Mouse (Mus musculus) lung, embryonic 15.5 days (tissue): ENCODE measurements around the gene Pop5. TPM values are rescaled to one million over a fixed set of nuclear protein-coding genes. Genes with fewer than 3 reads are reported as not detected.

Experiments used
- ATAC-seq: fragments of 200-750 bp; cut with Nextera tagmentation; 2 replicates; pipeline ENCODE4 v1.8.0; 2017; ENCODE audit warnings: moderate number of reproducible peaks, borderline replicate concordance; ENCODE audit not compliant: low FRiP score, low TSS enrichment; ENCODE audit errors: extremely low read depth
- H3K27ac ChIP-seq: fragments of 300-500 bp; sonication (generic); 2 replicates; pipeline ENCODE4 v1.5.1; 2015; ENCODE audit warnings: moderate library complexity, mild to moderate bottlenecking, inconsistent platforms
- H3K27me3 ChIP-seq: fragments of 300-500 bp; sonication (generic); 2 replicates; pipeline ENCODE4 v1.6.1; 2015; ENCODE audit warnings: inconsistent platforms
- H3K36me3 ChIP-seq: fragments of 300-500 bp; sonication (generic); 2 replicates; pipeline ENCODE4 v1.6.1; 2015; ENCODE audit warnings: inconsistent platforms
- H3K4me1 ChIP-seq: fragments of 300-500 bp; sonication (generic); 2 replicates; pipeline ENCODE4 v1.6.1; 2015; ENCODE audit warnings: inconsistent platforms
- H3K4me2 ChIP-seq: fragments of 300-500 bp; sonication (generic); 2 replicates; pipeline ENCODE4 v1.6.1; 2015; ENCODE audit warnings: inconsistent platforms, mild to moderate bottlenecking, moderate library complexity
- H3K4me3 ChIP-seq: fragments of 300-500 bp; sonication (generic); 2 replicates; pipeline ENCODE4 v1.5.1; 2015; ENCODE audit warnings: mild to moderate bottlenecking, inconsistent platforms
- H3K9ac ChIP-seq: fragments of 300-500 bp; sonication (generic); 2 replicates; pipeline ENCODE4 v1.6.1; 2015; ENCODE audit warnings: inconsistent platforms
- H3K9me3 ChIP-seq: fragments of 300-500 bp; sonication (generic); 2 replicates; pipeline ENCODE4 v1.6.1; 2016; ENCODE audit warnings: inconsistent platforms
- WGBS: fragments of 180-500 bp; shearing (Covaris S2); methylation state at CpG from one replicate; pipeline ENCODE4 v1.1.7; 2015; 5-methylcytosine and 5-hydroxymethylcytosine counted together
- polyA plus RNA-seq: library from polyadenylated mRNA; unstranded; fragments of >200 nt; fragmentation: Nextera tagmentation; extraction: Ambion mirVana; gene quantifications from 2 replicates; pipeline ENCODE4 v1.2.1, GENCODE M21; 2015

Pop5 gene
- polyA plus RNA-seq, 1 experiment from 2014 or later, result 112 TPM

GRCm38 (mm10) chr5:115280050-115280687 is 44.5 kb downstream of the Pop5 start:
- H3K9ac ChIP-seq, result peak overlapping the region; percentile 82
- ATAC-seq, result no peak; the same call in 1 of the 2 replicates
- peak overlapping the region; percentile 88 for H3K4me2 ChIP-seq
- H3K4me3 ChIP-seq, result peak overlapping the region; percentile 91
- peaks cover 6% of the 10 kb centered on the region; the same call in 1 of the 2 replicates for H3K4me1 ChIP-seq
- peaks cover 11% of the 10 kb centered on the region; the same call in 1 of the 2 replicates for H3K36me3 ChIP-seq
- no peak overlapping the region for H3K27ac ChIP-seq
- WGBS, result 3% methylated on average over 17 of the region's 17 CpGs
- H3K9me3 ChIP-seq, result no peaks in the 10 kb centered on the region
- H3K27me3 ChIP-seq, result no peaks in the 10 kb centered on the region

- Histone ChIP-seq H3K36me3 (peaks cover 18% of the 10 kb centered on the region), H3K9ac (no peak overlapping the region), H3K4me2 (no peak overlapping the region), H3K27ac (no peak overlapping the region), H3K4me1 (peaks cover 6% of the 10 kb centered on the region; the same call in 1 of the 2 replicates), H3K9me3 (no peaks in the 10 kb centered on the region), H3K4me3 (no peak overlapping the region), H3K27me3 (no peaks in the 10 kb centered on the region)
- no peak for ATAC-seq
- WGBS, result 89% methylated on average over 3 of the region's 3 CpGs
Measured at GRCm38 (mm10) chr5:115284735-115285134, 49.1 kb downstream of the Pop5 start.

GRCm38 (mm10) chr5:115294173-115294572 is 58.5 kb downstream of the Pop5 start:
- Histone ChIP-seq H3K9me3 (no peaks in the 10 kb centered on the region), H3K4me2 (no peak overlapping the region), H3K4me3 (no peak overlapping the region), H3K36me3 (peaks cover 64% of the 10 kb centered on the region), H3K27ac (no peak overlapping the region), H3K9ac (no peak overlapping the region), H3K4me1 (peaks cover 14% of the 10 kb centered on the region), H3K27me3 (no peaks in the 10 kb centered on the region)
- ATAC-seq, result no peak
- 92% methylated on average over 8 of the region's 8 CpGs for WGBS

Other genes starting within 250 kb of the Pop5 start
- gene Sppl3, start 224.7 kb upstream of the Pop5 start, polyA plus RNA-seq, result 19.0 and 25.2 TPM in 2 replicates
- 26.9 and 32.3 TPM in 2 replicates for gene Gm10401, start 137.5 kb upstream of the Pop5 start, polyA plus RNA-seq
- 76.3 and 76.4 TPM in 2 replicates for gene Acads, start 116.5 kb upstream of the Pop5 start, polyA plus RNA-seq
- gene Unc119b, start 100.9 kb upstream of the Pop5 start, polyA plus RNA-seq, result 39.9 and 41.0 TPM in 2 replicates
- gene Mlec, start 77.7 kb upstream of the Pop5 start, polyA plus RNA-seq, result 75.4 and 77.0 TPM in 2 replicates
- 1.4 and 2.1 TPM in 2 replicates for gene Cabp1, start 41.5 kb upstream of the Pop5 start, polyA plus RNA-seq
- gene Rnf10, start 37.1 kb downstream of the Pop5 start, polyA plus RNA-seq, result 141 and 150 TPM in 2 replicates
- 37.6 and 40.4 TPM in 2 replicates for gene Coq5, start 43.8 kb downstream of the Pop5 start, polyA plus RNA-seq
- 1,439 and 1,513 TPM in 2 replicates for gene Dynll1, start 65.2 kb downstream of the Pop5 start, polyA plus RNA-seq
- gene Srsf9, start 91.3 kb downstream of the Pop5 start, polyA plus RNA-seq, result 262 and 286 TPM in 2 replicates
- gene Gatc, start 105.3 kb downstream of the Pop5 start, polyA plus RNA-seq, result 20.7 and 24.2 TPM in 2 replicates
- 65.4 and 66.0 TPM in 2 replicates for gene Triap1, start 105.4 kb downstream of the Pop5 start, polyA plus RNA-seq
- gene Cox6a1, start 113.1 kb downstream of the Pop5 start, polyA plus RNA-seq, result 891 and 915 TPM in 2 replicates
- 9.4 and 9.7 TPM in 2 replicates for gene Msi1, start 193.8 kb downstream of the Pop5 start, polyA plus RNA-seq
- 4.7 and 7.0 TPM in 2 replicates for gene Pla2g1b, start 230.4 kb downstream of the Pop5 start, polyA plus RNA-seq
- 27.2 and 30.4 TPM in 2 replicates for gene Sirt4, start 248.9 kb downstream of the Pop5 start, polyA plus RNA-seq